Mouse (Mus musculus) gastrocnemius, adult 18-20 months (tissue): ENCODE results near the gene Sdr39u1. TPM values are rescaled to one million over a fixed set of nuclear protein-coding genes. Genes with fewer than 3 reads are reported as not detected.
A peak's percentile ranks its signal among the peaks of the same experiment; 100 is the strongest.

Source experiments
- DNase-seq: peaks from one replicate; pipeline ENCODE4 v3.0.0; 2021; ENCODE audit warnings: low spot score
- long read RNA-seq, 2 experiments: library from polyadenylated mRNA; stranded (forward); transcript quantifications; one replicate each; pipeline ENCODE4 v2.0.0; 2021
- total RNA-seq, 2 experiments: library from RNA; stranded (reverse); gene quantifications; 2 replicates each; pipeline ENCODE4 v1.2.3; 2021

Sdr39u1 gene
- total RNA-seq = 100 to 1,000 TPM; 125 to 126 TPM
- long read RNA-seq, experiment 1, transcript Sdr39u1-207 (5 exons, 867 nt) = minor isoform, 12 of 113 reads
- long read RNA-seq, experiment 1, transcript Sdr39u1-201 (6 exons, 1,255 nt) = major isoform, 81 of 113 reads
- long read RNA-seq, experiment 1, partial matches to known transcripts = 2 of 113 reads
- long read RNA-seq, experiment 1, other reads (novel, unspliced or antisense) = 15 of 113 reads
- long read RNA-seq, experiment 2, transcript Sdr39u1-216 (4 exons, 385 nt) = minor isoform, 5 of 111 reads
- long read RNA-seq, experiment 2, transcript Sdr39u1-207 (5 exons, 867 nt) = minor isoform, 13 of 111 reads
- long read RNA-seq, experiment 2, transcript Sdr39u1-201 (6 exons, 1,255 nt) = major isoform, 72 of 111 reads
- long read RNA-seq, experiment 2, partial matches to known transcripts = 0 of 111 reads
- long read RNA-seq, experiment 2, other reads (novel, unspliced or antisense) = 20 of 111 reads

DNA sequence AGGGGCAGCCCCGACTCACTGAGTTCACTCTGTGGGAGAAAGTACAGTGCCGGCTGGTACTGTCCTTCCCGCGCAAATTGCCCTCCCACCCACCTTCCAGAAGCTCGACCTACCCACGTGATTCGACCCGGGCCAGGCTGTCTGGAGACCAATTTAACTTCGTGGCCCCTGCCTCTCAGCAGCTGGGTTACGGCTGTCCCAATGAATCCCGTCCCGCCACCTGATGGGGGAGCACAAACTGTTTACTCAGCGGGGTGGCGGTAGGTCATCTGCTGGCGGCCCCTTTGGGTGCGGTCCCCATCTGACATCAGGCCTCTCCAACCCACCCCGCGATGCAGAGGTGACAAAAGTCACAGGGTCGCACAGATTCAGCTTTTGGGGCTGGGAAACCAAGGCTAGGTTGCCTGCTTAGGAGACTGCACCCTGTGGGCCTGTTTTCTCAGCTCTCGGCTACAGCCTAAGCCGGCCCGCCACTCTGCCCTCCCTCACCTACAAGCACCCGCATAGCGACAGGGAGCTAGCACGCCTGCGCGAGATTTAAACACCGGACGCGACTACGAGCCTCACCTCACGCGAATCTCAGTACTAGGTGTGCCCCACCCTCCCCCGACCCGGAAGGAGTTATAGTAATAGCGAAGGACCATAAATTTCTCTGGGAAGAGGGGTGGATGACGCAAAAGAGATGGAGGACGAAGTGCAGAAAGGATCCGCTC is at the start of gene Sdr39u1:
Gene Sdr39u1 (minus strand): TSS at position 593 of the 713 bp plus-strand sequence.
- DNase-seq = peak; percentile 79

DNA sequence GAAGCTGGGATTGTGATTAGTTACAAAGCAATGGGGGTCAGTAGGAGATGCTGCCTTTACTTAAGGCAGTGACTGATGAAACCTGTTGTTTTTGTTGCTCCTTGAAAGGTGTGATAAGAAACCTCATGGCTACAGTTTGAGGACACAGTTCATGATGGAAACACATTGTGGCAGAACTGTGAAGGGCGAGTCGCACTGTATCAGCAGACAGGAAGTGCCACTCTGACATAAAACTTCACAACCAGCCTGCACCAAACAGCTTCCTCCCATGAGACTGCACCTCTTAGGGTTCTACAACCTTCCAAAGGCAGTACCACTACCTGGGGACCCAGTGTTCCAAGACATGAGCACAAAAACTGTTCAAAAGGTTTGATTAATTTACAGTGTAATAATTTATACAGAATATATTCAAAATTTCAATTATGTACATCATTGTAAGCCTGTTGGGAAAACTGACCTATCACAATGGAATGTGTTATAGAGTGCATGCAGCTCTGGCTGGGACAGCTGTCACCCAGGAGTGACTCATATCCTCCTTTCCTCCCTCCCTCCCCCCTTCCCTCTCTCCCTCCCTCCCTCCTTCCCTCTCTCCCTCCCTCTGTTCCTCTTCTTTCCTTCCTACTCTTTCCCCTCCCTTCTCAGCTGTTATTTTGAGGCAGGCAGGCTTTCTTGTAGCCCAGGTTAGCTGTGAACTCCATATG is 46.3 kb upstream of the Sdr39u1 start:
- no peak for DNase-seq

DNA sequence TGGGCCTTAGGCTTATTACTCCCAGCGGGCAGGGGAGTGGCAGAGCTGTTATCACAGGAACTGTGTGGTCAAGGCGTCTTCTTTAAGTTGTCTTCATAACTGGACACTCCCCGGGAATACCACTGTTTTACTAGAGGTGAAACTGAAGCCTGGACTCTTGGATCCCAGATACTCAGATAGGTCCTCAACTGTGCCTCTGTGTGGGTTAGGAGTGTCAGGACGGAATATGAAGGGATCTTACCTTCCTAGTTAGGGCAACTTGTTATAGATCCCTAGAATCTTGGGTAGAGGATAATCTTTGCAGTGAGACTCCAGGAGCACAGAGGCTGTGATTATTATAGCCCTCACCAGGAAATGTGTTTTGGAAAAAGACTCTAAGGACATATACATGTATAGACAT is 44.5 kb upstream of the Sdr39u1 start, which contains the start of gene Cma1:
Gene Cma1 (minus strand): TSS at position 101 of the 400 bp plus-strand sequence.
- no peak for DNase-seq

DNA sequence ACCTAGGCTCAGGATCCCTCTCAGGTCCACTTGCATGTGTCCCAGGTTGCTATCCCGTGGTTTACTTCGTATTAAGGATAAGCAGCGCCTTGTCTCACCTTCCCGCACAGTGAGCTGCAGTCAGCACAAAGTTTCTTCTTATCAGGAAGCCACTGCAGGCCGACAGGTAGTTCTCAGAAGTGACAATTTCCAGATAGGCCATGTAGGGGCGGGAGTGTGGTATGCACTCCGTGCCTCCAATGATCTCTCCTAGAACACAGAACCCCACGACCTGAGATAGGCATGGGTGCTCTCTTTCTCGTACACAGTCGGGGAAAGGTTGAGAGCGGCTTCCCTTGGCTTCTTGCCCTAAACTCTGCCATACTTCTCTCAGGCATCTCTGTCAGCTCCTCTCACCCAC is 43.5 kb upstream of the Sdr39u1 start:
- DNase-seq = no peak

DNA sequence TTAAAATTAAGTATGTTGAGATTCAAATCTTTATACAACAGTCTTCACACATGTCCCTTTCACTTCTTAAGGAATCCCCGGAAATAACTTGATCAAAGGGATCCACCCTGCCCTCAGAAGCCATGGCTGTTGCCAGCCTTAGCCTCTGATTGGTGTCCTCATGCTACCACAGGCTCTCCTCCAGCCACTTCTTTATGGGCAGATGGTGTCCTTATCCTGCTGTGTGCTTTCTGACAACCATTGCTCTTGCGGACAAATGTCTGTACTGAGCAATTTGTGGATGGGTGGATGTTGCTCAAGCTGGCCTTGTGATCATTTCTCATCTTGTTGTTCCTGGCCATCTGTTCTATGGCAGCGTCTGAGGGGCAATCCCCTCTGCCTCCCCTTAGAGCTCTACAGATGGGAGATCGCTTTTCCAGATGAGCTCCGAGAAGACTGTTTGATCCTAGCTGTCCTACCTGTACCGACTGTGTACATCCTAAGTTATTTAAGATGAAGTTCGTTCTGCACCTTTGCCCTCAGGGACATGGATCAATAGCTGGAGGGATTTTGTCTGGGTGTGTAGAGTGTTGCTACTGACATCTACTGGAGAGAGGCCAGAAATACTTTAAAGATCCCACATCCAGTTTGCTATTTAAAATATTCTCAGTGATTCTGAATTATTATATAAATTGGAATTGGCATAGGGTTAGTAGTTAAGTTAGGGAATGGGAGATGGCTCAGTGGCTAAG is 40.1 kb upstream of the Sdr39u1 start:
- no peak for DNase-seq

DNA sequence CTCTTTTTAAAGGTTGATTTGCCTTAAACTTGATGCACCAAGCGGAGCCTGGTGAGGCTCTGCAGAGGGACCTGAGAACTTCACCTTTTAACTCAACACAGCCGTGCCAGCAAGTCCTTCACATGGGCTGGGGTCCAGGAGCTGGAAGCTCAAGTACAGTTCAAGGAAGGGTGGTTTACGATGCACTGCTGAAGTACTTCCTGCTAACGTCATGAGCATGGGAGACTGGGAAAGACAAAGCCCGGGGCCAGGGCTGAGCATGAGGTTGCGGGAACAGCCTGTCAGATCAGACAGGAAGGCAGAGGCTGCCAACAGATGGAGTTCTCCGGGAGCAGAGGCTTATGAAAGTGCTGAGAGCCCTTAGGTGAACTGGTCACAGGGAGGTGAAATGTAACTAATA is 33.5 kb upstream of the Sdr39u1 start:
- peak; percentile 3 for DNase-seq

DNA sequence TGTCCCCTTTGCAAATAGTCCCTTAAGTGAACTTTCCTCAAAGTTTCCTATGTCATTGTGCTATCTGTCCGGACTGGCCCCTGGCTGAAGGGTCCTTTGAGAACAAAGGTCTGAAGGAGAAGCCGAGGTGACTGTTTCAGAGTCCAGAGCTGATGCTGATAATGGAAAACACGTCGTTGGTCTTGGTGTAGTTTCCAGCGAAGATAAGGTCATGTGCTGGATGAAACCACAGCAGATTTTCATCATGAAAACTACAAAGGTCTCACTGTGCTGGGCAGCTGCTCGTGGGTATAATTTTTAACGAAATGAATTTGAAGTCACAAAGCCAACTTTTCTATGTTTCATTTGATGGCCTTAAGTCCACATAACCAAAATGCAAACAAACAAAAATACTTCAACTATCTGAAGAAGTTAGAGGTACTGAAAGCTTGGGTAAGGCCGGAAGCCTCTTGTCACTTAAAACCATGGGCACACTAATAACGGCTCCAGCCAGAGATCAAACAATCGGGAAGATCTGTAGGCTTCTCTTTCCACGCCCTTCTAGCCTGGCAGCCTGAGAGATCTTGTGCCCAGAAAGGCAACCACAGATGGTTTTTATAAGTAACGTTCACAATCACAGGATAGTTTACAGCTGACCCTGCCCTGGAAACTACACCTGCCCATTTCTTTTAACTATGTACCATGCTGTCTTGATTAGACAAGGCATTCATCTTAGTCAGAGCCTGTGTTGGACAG is 29.3 kb upstream of the Sdr39u1 start:
- no peak for DNase-seq

DNA sequence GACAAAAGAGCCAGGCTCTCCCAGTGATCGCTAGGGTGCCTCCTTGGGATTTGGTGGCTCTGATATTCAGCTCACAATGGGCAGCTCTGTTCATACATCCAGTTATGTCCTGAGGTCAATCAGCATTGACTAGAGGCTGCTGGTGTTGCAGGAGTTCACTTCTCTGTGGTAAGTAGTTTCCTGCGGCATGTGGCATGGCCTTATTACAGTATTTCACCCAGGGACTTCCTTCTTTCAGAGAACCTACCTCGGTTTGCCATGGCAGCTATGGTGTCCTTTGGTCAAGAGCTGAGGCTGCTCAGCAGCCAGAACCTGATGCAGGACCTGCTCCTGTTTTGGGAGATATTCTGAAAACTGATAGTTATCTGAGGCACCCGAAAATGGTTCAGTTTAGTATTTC is 26.8 kb upstream of the Sdr39u1 start:
- DNase-seq = no peak

DNA sequence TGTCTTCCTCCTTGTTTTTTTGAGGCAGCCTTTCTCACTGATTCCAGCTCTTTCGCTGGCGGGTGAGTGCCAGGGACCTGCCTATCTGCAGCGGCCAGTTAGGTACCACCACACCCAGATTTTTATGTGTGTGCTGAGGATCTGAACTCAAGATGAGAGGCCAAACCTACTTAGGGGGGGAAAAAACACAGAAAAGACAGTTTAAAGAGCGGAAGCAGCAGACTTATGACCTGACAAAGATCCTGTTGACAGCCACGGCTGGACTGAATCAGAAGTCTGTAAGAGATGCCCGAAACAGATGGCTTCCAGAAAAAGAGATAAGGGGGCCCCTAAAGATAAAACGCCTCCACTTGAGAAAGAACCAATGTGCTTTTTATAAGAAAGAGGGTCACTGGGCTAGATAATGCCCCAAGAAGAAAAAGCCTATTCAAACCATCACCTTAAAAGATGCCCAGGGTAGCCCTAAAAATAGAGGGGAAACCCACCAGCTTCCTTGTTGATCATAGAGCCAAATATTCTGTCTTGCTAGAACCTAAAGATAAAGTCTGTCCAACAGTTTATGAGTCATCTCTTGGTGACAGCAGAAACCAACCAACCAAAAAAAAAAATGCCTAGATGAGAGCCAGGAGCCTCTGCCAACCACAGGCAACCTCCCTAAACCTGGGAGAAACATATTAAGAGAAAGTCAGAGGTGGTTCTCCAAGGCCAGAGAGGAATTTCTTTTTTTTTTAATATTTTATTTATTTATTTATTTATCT is 22.6 kb upstream of the Sdr39u1 start:
- no peak for DNase-seq

DNA sequence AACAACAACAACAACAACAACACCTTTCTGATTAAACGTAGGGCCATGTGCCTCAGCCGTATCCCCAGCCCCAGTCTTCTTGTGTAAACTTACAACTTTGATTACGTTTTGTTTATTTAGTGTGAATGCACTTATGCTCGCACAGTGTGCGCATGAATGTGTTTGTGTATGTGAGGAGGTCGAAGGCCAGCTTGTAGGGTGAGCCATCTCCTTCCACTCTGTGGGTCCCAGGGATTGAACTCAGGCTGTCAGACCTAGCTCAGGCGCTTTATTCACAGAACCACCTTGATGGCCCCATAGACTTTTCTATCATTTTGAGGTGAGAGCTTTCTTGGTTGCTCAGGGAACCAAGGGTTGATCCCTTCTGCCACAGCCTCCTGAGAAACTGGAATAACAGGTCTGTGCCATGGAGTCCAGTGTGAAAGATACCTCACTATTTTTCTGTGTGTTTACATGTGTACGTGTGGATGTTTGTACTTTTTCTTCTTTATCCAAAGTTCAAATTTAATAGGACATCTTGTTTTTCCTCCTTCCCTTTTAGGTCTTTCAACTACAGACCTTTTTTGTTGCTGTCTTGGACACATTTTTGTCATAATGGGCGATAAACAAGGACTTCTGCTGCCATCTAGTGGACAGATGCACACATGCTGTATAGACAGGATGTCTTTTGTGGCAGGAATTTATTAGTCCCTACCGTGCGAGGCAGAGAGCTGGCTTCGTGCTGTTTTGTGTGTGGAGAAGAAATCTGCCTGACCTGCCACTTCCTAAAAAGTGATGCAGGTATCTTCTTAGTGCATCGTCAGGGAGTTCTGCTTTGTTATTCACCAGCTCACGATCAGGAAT is 18.4 kb upstream of the Sdr39u1 start:
- peak; percentile 82 for DNase-seq

DNA sequence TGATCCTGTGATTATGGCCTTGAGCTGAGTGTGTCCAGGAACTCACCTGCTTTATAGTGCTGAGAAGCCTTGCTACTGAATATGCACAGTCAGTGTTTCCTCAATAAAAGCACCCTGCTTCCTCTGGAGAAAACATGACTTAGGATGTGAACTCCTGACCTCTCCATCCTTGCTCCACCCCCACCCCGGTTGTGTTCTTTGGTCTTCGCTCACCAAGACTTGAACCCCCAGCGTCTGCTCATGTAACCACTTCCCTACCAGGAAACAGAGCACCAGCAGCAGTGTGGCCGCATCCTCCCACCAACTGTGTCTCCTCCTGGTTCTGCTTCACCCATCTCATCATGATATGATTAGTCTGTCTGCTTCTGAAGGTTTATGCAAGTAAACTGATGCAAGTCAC is 13.3 kb upstream of the Sdr39u1 start:
- DNase-seq = no peak

DNA sequence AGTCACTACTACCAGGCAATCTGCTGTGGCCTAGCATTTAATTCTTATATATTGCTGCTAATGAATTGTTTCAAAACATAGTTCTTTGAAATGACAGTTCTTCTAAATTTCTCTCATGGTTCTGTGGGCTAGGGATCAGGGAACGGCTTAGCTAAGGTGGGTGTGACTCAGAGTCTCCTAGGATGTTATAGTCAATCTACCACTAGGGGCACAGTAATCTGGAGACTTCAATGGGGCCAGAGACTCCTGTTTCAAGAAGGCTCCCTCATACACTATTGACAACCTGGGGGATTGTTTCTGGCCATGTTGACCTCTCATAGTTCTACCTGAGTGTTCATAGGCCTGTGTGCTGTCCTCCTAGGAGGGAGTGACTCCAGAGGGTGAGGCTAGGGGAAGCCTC is 5.4 kb upstream of the Sdr39u1 start:
- no peak for DNase-seq

DNA sequence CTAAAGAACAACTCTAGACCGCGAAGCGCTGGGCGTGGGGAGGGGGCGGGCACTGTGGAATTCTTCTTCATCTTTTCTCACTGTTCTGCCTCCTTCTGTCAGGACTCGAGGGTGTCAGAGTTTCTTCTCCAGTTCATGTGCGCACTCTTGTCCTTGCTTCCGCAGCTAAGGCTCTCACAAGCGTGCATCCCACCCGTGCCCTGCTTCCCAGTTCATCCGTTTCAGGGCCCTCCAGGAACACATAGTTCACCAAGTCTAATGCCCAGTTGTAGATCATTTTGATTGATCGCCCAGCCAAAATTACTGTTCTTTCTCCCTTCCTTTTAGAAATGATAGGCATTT is 292 bp upstream of the Sdr39u1 start:
- DNase-seq = no peak

DNA sequence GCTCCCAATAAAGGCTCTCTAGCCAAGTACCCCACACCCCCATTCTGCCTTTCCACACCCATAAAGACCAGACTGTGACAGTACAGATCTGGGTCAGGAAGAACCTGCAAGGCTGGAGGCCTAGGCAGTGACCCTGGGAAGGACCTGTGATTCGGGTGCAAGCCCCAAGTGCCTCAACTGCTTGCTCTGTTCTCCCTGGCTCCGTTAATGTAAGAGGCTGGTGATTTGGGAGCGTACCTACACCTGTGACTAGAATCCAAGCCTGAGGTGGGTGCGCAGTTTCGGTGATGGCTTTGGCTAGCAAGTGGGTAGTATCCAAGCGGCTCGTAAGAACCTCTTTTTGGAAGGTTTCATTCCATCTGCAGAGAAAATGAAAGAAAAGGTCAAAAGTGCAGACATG is 1.1 kb downstream of the Sdr39u1 start:
- no peak for DNase-seq

DNA sequence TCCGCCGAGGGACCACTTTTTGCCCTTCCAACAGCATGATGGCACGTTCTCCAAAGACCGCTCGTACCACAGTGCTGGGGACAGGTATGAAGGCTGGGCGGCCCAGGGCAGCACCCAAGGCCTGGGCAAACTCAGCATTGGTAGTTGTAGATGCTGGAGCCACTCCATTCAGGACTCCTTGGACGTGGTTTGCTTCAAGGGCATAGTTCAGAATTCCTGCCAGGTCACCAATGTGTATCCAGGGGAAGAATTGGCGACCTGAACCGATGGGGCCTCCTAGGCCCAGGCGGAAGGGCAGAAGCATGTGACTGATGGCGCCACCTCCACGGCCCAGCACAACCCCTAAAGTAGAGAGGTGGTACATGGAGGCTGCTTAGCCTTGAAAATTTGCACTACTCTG is 2.4 kb downstream of the Sdr39u1 start:
- no peak for DNase-seq

DNA sequence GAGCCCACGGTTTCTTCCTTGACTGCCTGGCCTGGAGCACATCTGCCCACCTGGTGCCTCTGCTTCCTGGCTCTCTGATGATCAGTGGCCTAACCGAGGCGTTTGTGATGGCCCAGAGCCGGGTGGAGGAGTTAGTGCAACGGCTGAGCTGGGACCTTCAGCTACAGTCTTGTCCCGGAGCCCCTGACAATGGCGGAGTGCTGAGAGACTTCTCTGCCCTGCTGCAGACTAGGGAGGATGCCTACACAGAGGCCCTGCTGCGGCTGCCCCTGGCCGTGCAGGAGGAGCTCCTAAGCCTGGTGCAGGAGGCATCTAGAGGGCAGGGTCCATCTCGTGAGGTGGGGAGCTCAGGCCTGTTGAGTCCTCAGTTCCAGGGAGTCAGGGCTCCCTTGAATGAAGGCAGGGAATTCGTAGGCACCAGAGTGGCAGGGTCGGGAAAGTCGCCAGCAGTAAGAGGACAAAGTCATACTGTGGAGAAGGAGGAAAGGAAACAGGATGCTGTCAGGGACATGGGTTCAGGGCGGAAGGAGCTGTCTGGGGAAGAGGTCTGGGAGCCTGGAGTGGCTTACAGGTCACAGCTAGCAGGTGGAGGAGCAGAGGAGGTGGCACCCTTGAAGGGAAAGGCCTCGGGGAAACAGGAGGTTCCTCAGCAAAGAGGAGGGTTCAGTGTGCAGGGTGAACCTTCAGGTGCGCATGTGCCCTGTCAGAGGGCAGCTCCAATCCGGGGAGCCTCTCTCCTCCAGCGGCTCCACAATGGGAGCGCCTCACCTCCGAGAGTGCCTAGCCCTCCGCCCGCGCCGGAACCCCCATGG is 13.3 kb downstream of the Sdr39u1 start:
- no peak for DNase-seq

DNA sequence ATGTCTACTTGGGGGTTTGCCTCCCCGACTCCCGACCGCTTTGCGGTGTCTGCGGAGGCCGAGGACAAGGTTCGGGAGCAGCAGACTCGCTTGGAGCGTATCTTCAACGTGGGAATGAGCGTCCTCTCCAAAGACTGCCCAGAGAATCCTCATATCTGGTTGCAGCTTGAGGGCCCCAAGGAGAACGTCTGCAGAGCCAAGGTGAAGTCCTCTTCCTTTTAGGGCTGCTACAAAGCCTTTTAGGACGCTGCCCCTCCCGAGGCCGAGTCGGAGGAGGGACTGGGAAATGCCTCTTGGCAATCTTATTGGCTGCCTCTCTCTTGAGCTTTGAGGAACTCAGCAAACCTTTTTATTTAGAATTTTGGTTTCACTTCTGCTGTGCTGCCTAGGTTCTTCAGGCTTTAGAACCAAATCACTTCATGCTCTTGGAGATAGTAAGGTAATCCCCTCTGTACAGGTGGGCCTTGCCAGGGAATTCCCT is 14.3 kb downstream of the Sdr39u1 start:
- DNase-seq = peak; percentile 57

DNA sequence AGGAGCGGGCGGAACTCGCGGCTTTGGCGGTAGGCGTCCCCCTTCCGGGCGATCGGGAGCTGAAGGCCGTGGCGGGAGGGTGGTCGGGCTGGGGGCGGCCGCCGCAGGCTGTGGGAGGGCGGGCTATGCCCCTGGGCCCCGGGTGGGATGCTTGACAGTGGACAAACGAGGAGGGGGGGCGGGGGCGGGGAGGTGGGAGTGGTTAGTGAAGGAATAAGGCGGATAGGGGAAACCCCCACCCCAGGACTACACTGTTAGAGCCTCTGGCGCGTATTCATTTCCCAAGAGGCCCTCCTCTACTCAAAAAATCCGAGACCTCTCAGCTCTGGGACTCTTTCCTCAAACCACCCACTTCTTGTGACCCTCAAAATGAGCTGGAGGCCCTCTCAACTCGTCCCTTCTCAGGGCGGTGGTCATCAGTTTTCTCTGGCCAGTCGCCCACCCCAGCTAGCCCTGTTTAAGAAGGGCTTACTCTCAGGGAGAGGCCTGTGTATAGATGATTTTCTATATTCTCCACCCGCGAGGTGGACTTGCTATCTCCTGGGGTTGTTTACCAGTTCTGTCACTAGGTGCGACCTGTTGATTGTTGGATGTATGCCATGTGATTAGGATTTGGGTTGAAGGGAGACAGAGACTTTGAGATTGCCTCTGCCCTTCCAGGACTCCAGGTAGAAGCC is 14.8 kb downstream of the Sdr39u1 start:
- no peak for DNase-seq
